Mouse (Mus musculus) ES-CJ7 (cell line): ENCODE data around the gene Gm20826.
"Not testable (repeated sequence)": the region's sequence is repeated elsewhere in the genome, so short reads cannot be mapped to it uniquely, and the experiment has no call there.

Experiments used
- DNase-seq: peaks from one replicate; pipeline ENCODE4 v3.0.0; 2011; ENCODE audit warnings: low read depth, low spot score

The Gm20826 gene

GRCm38 (mm10) chrY:7638389-7638788 lies at the start of gene Gm20826:
TSS of gene Gm20826 (minus strand) at chrY:7638489.
- DNase-seq, result not testable (repeated sequence)
